Mouse (Mus musculus): ENCODE measurements around the gene Olfr1242.

DNA sequence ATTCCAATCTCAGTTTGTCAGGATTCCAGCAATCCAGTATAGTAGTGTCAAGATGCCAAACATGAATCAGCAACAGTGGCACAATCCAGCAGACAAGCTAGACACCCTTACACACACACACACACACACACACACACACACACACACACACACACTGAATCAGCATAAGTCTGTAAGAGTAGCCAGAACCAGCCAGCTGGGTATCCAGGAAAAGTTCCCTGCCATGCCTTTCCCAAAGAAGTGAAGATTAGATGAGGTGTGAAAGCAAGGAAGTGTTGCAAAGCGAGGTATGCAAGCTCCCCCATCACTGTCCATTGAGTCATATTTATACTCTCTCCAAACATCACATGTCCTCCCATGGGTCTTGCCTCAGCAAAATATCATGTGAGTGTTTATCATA is 41.8 kb upstream of the Olfr1242 start:
- TF ChIP-seq CTCF (conservative IDR thresholded peaks at IDR 0.05 in 1 of 2, IDR thresholded peaks at IDR 0.05 in 1 of 2; ENCODE audit: low read depth in 2 of 2, low read length in 2 of 2) (no peak), BHLHE40 (IDR thresholded peaks at IDR 0.05; ENCODE audit: low read depth, low read length) (no peak), JUN (IDR thresholded peaks at IDR 0.05; ENCODE audit: insufficient read depth, low read depth, low read length) (no peak), E2F4 (IDR thresholded peaks at IDR 0.05; ENCODE audit: insufficient replicate concordance, low read depth, low read length) (no peak), POLR2A (IDR thresholded peaks at IDR 0.05; ENCODE audit: low read depth, low read length) (no peak), NELFE (IDR thresholded peaks at IDR 0.05; ENCODE audit: low read depth, low read length) (no peak), USF1 (IDR thresholded peaks at IDR 0.05; ENCODE audit: low read depth, low read length) (no peak), RCOR1 (conservative IDR thresholded peaks at IDR 0.05; ENCODE audit: low read depth, low read length) (no peak)

Data from CH12.LX (cell line).